Mouse (Mus musculus) heart, adult 9 months (tissue): ENCODE results near the gene Khdc4.
"Not testable (repeated sequence)": the region's sequence is repeated elsewhere in the genome, so short reads cannot be mapped to it uniquely, and the experiment has no call there.

Source experiments
- DNase-seq, 2 experiments: peaks; one replicate each; pipeline ENCODE4 v3.0.0; 2022; ENCODE audit warnings: low spot score in 2 of 2

Khdc4 gene

GRCm38 (mm10) chr3:88658441-88659127 lies 27.0 kb upstream of the Khdc4 start:
- no peak for DNase-seq

DNA sequence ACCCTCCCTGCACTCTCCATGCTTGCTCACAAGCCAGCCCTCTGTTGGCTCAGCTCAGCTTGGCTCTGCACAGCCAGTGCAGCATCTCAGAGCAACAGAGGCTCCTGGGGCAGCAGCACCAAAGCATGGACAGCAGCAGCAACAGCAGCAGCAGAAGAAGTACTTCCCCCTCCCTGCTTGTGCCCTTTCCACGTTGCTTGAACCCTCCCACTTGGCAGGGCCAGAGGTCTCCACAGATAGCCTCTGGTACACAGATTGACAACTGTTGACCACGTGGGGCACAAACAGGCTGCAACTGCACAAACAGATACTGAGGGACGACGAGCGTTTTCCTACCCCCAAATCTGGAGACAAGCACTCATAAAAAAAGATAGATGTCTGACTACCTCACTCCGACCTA lies 25.8 kb upstream of the Khdc4 start:
- no peak for DNase-seq

DNA sequence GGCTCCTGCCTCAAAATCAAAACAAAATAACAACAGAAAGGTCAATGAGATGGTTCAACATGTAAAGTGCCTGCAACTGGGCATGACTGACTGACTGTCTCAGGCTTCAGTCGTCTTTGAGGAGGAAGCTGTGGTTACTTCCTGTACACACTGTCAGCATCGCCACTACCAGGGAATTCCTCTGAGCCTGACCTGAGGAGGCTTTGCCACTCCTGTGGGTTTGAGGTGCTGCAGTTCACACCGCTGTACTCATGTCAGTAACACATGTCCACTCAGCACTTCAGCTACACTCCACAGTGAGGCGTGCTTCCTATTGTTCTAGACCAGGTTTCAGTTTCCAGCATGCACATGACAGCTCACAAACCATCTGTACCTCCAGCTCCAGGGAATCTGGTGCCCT lies 21.5 kb upstream of the Khdc4 start:
- DNase-seq: no peak

DNA sequence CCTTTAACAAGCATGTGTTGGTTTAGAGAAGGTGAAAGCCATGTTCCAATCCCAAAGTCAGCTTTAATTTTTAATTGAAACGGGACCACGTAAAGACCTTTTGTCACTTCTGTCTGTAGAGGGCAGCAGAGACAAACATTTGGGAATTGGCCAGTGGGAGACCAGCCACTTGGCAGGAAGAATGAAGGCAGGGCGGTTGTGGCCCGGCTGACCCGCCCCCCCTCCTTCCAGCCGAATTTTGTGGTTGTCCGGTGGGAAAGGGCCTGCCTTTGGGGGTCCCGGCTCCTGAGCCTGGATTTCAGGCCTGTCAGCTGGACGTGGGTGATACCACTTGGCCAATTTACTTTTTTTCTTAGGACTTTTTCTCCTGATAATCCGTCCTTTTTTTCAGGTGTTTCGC lies 8.2 kb upstream of the Khdc4 start:
- DNase-seq: peak; percentile 66 to 77

- DNase-seq: no peak
Measured at GRCm38 (mm10) chr3:88683814-88684213, 1.8 kb upstream of the Khdc4 start.

GRCm38 (mm10) chr3:88684236-88684979 lies 1.2 kb upstream of the Khdc4 start:
- no peak for DNase-seq

DNA sequence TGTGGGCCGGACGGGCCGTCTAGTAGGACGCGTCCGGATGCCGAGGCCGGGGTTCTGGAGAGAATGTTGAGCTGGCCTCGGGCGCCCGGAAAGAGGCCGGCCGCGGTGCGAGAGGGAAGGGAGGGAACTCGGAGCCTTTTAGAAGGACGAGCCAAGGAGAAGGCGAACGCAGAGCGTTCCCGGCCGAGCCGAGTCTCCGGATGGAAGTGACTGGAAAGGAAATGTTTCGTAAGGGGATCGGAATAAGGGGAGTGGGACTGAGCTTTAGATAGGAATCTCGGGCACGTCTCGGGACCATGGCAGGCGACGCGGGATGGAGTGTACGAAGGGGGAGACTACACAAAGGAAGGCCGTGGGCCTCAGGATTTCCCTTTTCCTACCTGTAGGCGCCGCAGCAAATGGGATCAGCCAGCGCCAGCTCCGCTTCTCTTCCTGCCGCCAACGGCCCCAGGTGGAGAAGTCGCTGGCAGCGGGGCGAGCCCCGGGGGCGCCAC lies 402 bp downstream of the Khdc4 start:
- DNase-seq: no peak

- no peak for DNase-seq
Measured at GRCm38 (mm10) chr3:88686734-88687611, 1.4 kb downstream of the Khdc4 start.

- no peak for DNase-seq
Measured at GRCm38 (mm10) chr3:88689079-88689478, 3.5 kb downstream of the Khdc4 start.

DNA sequence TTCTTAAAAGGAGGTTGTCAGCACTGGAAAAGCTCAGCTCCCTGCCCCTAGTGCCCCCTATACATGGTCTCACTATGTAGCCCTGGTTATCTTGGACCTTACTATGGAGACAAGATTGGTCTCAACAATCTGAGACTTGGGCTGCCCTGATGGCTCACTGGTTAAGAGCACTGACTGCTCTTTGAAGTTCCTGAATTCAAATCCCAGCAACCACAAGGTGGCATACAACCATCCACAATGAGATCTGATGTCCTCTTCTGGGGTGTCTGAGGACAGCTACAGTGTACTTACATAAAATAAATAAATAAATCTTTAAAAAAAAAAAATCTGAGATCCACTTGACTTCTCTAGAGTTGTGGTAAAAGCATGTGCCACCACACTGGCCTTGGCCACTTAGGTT lies 9.9 kb downstream of the Khdc4 start:
- no peak for DNase-seq

DNA sequence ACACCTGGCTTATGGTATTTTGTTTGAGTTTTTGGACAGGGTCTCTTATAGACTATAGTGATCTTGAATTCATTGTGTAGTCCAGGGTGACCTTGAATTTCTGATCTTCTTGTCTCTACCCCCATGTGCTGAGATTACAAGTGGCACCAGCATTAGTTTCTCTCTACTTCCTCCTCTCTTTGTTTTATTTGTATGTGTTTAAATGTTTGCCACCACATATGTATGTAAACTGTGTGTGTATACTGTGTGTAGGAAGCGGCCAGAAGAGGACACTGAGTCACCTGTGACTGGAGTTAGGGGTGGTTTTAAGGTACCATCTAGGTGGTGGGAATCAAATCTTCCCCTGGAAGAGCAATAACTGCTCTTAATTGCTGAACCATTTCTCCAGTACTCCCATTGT lies 12.4 kb downstream of the Khdc4 start:
- DNase-seq: no peak

- no peak for DNase-seq
Measured at GRCm38 (mm10) chr3:88698834-88699233, 13.2 kb downstream of the Khdc4 start.

GRCm38 (mm10) chr3:88700247-88700646 lies 14.6 kb downstream of the Khdc4 start:
- no peak for DNase-seq

- DNase-seq: peak in 1 of 2 experiments; percentile 37
Measured at GRCm38 (mm10) chr3:88701222-88701621, 15.6 kb downstream of the Khdc4 start.

DNA sequence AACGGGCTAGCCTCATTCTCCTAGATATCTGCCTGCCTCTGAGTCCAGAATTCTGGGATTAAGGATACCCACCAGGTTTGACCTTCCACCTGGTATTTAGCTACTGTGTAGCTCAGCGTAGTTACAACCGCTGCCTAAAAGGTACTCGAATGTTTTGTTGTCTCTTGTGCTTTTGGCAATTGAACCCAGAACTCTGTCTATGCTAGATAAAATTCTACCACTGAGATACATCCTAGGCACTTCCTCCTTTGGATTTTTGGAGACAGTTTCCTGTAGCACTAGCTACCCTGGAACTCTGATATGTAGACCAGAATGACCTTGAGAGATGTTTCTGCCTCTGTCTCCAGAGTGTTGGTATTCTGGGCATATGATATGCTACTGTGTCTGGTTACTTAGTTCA lies 28.1 kb downstream of the Khdc4 start:
- no peak for DNase-seq

GRCm38 (mm10) chr3:88714725-88715124 lies 29.1 kb downstream of the Khdc4 start:
- no peak for DNase-seq

DNA sequence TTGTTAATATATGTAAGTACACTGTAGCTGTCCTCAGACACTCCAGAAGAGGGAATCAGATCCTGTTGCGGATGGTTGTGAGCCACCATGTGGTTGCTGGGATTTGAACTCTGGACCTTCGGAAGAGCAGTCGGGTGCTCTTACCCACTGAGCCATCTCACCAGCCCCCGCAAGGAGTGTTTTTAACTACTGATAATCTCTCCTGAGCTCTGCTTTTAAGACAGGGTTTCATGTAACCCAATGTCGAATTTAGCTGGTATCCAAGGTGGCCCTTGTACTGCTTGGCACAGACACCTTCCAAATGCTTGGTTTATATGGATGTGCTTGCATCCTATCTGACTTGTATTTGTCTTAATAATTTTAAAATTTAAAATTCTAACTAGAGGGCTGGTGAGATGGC lies 30.1 kb downstream of the Khdc4 start:
- DNase-seq: not testable (repeated sequence)

- DNase-seq: peak; percentile 81 to 89
Measured at GRCm38 (mm10) chr3:88716399-88717197, 31.0 kb downstream of the Khdc4 start, which contains the start of gene Rit1. Gene Rit1 (plus strand): TSS chr3:88716838.

DNA sequence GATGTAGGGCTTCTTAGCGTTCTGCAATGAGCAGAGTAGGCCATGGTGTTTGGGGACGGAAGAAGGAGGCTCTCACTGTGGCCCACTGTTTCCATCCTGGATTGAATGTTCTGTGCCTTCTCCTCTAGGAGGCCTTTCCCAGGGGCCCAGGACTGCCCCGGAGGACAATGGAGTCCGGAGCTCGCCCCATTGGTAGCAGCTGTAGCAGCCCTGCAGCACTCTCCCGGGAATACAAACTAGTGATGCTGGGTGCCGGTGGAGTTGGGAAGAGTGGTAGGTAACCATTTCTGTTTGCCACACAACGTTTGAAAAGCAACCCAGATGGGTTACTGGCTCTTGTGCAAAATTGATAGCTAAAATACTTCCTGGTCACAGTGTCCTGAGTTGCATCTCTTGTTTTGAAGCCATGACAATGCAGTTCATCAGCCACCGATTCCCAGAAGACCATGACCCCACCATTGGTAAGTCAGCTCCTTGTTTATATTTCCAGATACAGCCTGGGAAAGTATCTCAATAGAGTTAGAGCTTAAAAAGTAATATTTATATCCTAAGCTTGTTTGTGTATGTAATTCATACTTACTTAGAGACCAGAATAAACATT lies 31.7 kb downstream of the Khdc4 start:
- DNase-seq: peak in 1 of 2 experiments; percentile 41

DNA sequence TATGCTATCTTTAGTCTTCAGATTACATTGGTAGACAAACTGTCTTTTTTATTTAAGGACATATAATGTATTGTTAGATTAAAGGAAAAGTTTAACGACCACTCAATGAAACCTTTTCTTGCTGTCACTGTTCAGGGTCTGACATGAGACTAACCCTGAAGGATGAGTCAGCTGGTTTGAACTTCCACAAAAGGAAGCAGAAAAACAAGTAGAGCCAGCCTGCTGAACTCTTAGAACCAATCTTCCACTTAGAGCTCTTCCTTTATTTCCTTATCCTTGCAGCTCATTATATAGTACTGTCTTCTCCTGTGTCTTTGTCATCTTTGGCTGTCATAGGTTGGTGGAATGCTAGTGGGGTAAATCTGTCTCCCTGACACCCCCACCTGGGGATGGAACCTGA lies 32.2 kb downstream of the Khdc4 start:
- DNase-seq: no peak

DNA sequence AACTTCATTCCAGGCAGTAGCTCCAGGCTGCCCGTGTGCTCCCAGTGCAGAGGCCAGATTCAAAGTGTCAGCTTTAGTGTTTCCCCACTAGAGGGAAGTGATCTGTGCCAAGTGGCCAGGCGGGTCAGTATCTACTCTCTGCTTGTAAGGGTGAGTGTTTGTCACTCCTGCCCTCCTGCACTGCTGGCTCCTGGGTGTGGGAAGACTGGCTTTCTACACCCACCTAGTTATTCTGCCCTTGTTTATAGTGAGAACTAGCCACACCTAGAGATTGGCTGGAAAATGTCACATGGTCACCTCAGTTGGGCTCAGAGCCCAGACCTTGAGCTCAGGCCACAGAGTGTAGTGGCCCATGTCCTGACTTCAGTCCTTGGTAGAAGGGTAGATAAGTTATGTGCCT lies 33.5 kb downstream of the Khdc4 start:
- peak; percentile 85 to 88 for DNase-seq
